Mouse (Mus musculus): ENCODE data around the gene Tnrc6c. TPM values are rescaled to one million over a fixed set of nuclear protein-coding genes. Genes with fewer than 3 reads are reported as not detected.
"Not testable (repeated sequence)": the region's sequence is repeated elsewhere in the genome, so short reads cannot be mapped to it uniquely, and the experiment has no call there.

The Tnrc6c gene
- total RNA-seq, 1 experiment from 2014 or later = 20.2 TPM

- no peak for ATAC-seq (replicated peaks; ENCODE audit: insufficient number of reproducible peaks, low FRiP score, low TSS enrichment, poor library complexity, severe bottlenecking)
Observed at GRCm38 (mm10) chr11:117778031-117778430, 123.9 kb downstream of the Tnrc6c start.

GRCm38 (mm10) chr11:117778851-117779433 lies 124.9 kb downstream of the Tnrc6c start:
- peak; percentile 0; the same call in 1 of the 2 replicates for ATAC-seq (replicated peaks; ENCODE audit: insufficient number of reproducible peaks, low FRiP score, low TSS enrichment, poor library complexity, severe bottlenecking)

GRCm38 (mm10) chr11:117779434-117780198 lies 125.5 kb downstream of the Tnrc6c start:
- ATAC-seq (replicated peaks; ENCODE audit: insufficient number of reproducible peaks, low FRiP score, low TSS enrichment, poor library complexity, severe bottlenecking) = peak; percentile 32

GRCm38 (mm10) chr11:117780199-117780515 lies 126.1 kb downstream of the Tnrc6c start:
- no peak for ATAC-seq (replicated peaks; ENCODE audit: insufficient number of reproducible peaks, low FRiP score, low TSS enrichment, poor library complexity, severe bottlenecking)

GRCm38 (mm10) chr11:117780582-117781111 lies 126.6 kb downstream of the Tnrc6c start:
- peak; percentile 56 for ATAC-seq (replicated peaks; ENCODE audit: insufficient number of reproducible peaks, low FRiP score, low TSS enrichment, poor library complexity, severe bottlenecking)

- ATAC-seq (replicated peaks; ENCODE audit: insufficient number of reproducible peaks, low FRiP score, low TSS enrichment, poor library complexity, severe bottlenecking) = peak; percentile 25
Observed at GRCm38 (mm10) chr11:117781199-117781821, 127.2 kb downstream of the Tnrc6c start.

GRCm38 (mm10) chr11:117781993-117782704 lies 128.1 kb downstream of the Tnrc6c start, which contains the start of the genes Tmc8 and Tmc6:
Gene Tmc8 (plus strand): TSS chr11:117782076.
Gene Tmc6 (minus strand): TSS chr11:117782198.
- 0 out of 2 replicates have a peak, but pooled peaks have one; percentile 0 for ATAC-seq (replicated peaks; ENCODE audit: insufficient number of reproducible peaks, low FRiP score, low TSS enrichment, poor library complexity, severe bottlenecking)

- no peak for ATAC-seq (replicated peaks; ENCODE audit: insufficient number of reproducible peaks, low FRiP score, low TSS enrichment, poor library complexity, severe bottlenecking)
Observed at GRCm38 (mm10) chr11:117782705-117783034, 128.6 kb downstream of the Tnrc6c start.

GRCm38 (mm10) chr11:117783089-117783488 lies 129.0 kb downstream of the Tnrc6c start:
- ATAC-seq (replicated peaks; ENCODE audit: insufficient number of reproducible peaks, low FRiP score, low TSS enrichment, poor library complexity, severe bottlenecking) = no peak

GRCm38 (mm10) chr11:117783683-117784309 lies 129.7 kb downstream of the Tnrc6c start:
- ATAC-seq (replicated peaks; ENCODE audit: insufficient number of reproducible peaks, low FRiP score, low TSS enrichment, poor library complexity, severe bottlenecking) = no peak

- ATAC-seq (replicated peaks; ENCODE audit: insufficient number of reproducible peaks, low FRiP score, low TSS enrichment, poor library complexity, severe bottlenecking) = peak; percentile 52
Observed at GRCm38 (mm10) chr11:117786294-117786693, 132.2 kb downstream of the Tnrc6c start.

- not testable (repeated sequence) for ATAC-seq (replicated peaks; ENCODE audit: insufficient number of reproducible peaks, low FRiP score, low TSS enrichment, poor library complexity, severe bottlenecking)
Observed at GRCm38 (mm10) chr11:117788481-117788880, 134.4 kb downstream of the Tnrc6c start.

- ATAC-seq (replicated peaks; ENCODE audit: insufficient number of reproducible peaks, low FRiP score, low TSS enrichment, poor library complexity, severe bottlenecking) = peak; percentile 59; the same call in 1 of the 2 replicates
Observed at GRCm38 (mm10) chr11:117790286-117790685, 136.2 kb downstream of the Tnrc6c start.

- no peak for ATAC-seq (replicated peaks; ENCODE audit: insufficient number of reproducible peaks, low FRiP score, low TSS enrichment, poor library complexity, severe bottlenecking)
Observed at GRCm38 (mm10) chr11:117790703-117791440, 136.8 kb downstream of the Tnrc6c start.

GRCm38 (mm10) chr11:117791441-117791761 lies 137.3 kb downstream of the Tnrc6c start:
- no peak for ATAC-seq (replicated peaks; ENCODE audit: insufficient number of reproducible peaks, low FRiP score, low TSS enrichment, poor library complexity, severe bottlenecking)

- peak; percentile 92 for ATAC-seq (replicated peaks; ENCODE audit: insufficient number of reproducible peaks, low FRiP score, low TSS enrichment, poor library complexity, severe bottlenecking)
Observed at GRCm38 (mm10) chr11:117792281-117792888, 138.3 kb downstream of the Tnrc6c start.

GRCm38 (mm10) chr11:117794035-117794551 lies 140.0 kb downstream of the Tnrc6c start:
- no peak for ATAC-seq (replicated peaks; ENCODE audit: insufficient number of reproducible peaks, low FRiP score, low TSS enrichment, poor library complexity, severe bottlenecking)
